Mouse (Mus musculus) CD8-positive naive resting alpha-beta T cell, adult 2 months (primary cell): Measurements from ENCODE around the gene Gm13090.

Experiments
- DNase-seq, 2 experiments: peaks; one replicate each; pipeline ENCODE4 v3.0.0; 2022; ENCODE audit warnings: low read depth in 2 of 2, low spot score in 2 of 2

The Gm13090 gene

GRCm38 (mm10) chr4:151089270-151089669, at the start of gene Gm13090:
Gene Gm13090, plus strand, starts transcription at chr4:151089570.
- no peak for DNase-seq

GRCm38 (mm10) chr4:151041506-151041905, 47.9 kb upstream of the Gm13090 start:
- DNase-seq: no peak

- DNase-seq: no peak
Observed at GRCm38 (mm10) chr4:151043281-151043680, 46.1 kb upstream of the Gm13090 start.

- peak; percentile 78 to 81 for DNase-seq
Observed at GRCm38 (mm10) chr4:151044037-151044943, 45.1 kb upstream of the Gm13090 start, which contains the start of gene Per3. Gene Per3, minus strand, starts transcription at chr4:151044665.

GRCm38 (mm10) chr4:151044944-151045570, 44.3 kb upstream of the Gm13090 start:
- no peak for DNase-seq

- no peak for DNase-seq
Observed at GRCm38 (mm10) chr4:151046524-151046923, 42.8 kb upstream of the Gm13090 start.

GRCm38 (mm10) chr4:151051162-151051561, 38.2 kb upstream of the Gm13090 start:
- no peak for DNase-seq

GRCm38 (mm10) chr4:151057347-151058321, 31.7 kb upstream of the Gm13090 start, which contains the start of gene Vamp3:
Gene Vamp3, minus strand, starts transcription at chr4:151057963.
- peak; percentile 94 to 95 for DNase-seq

GRCm38 (mm10) chr4:151058634-151059033, 30.7 kb upstream of the Gm13090 start:
- DNase-seq: no peak

GRCm38 (mm10) chr4:151059566-151059965, 29.8 kb upstream of the Gm13090 start:
- no peak for DNase-seq

- no peak for DNase-seq
Observed at GRCm38 (mm10) chr4:151068751-151069150, 20.6 kb upstream of the Gm13090 start.

- no peak for DNase-seq
Observed at GRCm38 (mm10) chr4:151070962-151071361, 18.4 kb upstream of the Gm13090 start.

GRCm38 (mm10) chr4:151073108-151073744, 16.1 kb upstream of the Gm13090 start:
- DNase-seq: peak; percentile 43 to 66

GRCm38 (mm10) chr4:151074817-151075216, 14.6 kb upstream of the Gm13090 start:
- DNase-seq: no peak

GRCm38 (mm10) chr4:151081355-151081754, 8.0 kb upstream of the Gm13090 start:
- no peak for DNase-seq

GRCm38 (mm10) chr4:151081977-151082376, 7.4 kb upstream of the Gm13090 start:
- DNase-seq: no peak

- no peak for DNase-seq
Observed at GRCm38 (mm10) chr4:151083027-151083426, 6.3 kb upstream of the Gm13090 start.

GRCm38 (mm10) chr4:151087358-151087757, 2.0 kb upstream of the Gm13090 start:
- no peak for DNase-seq

- DNase-seq: no peak
Observed at GRCm38 (mm10) chr4:151088819-151089218, 551 bp upstream of the Gm13090 start.

GRCm38 (mm10) chr4:151095207-151095606, 5.8 kb downstream of the Gm13090 start:
- DNase-seq: peak in 1 of 2 experiments; percentile 7
